Mouse (Mus musculus) bone marrow, adult 2 months (tissue): ENCODE data around the gene Stap1.

Experiments used
- CTCF ChIP-seq: fragments of 200-500 bp; IDR thresholded peaks from 2 replicates; pipeline ENCODE4 v1.5.1; 2011; ENCODE audit warnings: low read length, control low read depth; ENCODE audit not compliant: control insufficient read depth, insufficient read depth
- POLR2A ChIP-seq: fragments of 200-500 bp; IDR thresholded peaks from 2 replicates; pipeline ENCODE4 v1.6.1; 2011; ENCODE audit warnings: low read depth, mild to moderate bottlenecking, control low read depth, low read length, borderline replicate concordance; ENCODE audit not compliant: control insufficient read depth

DNA sequence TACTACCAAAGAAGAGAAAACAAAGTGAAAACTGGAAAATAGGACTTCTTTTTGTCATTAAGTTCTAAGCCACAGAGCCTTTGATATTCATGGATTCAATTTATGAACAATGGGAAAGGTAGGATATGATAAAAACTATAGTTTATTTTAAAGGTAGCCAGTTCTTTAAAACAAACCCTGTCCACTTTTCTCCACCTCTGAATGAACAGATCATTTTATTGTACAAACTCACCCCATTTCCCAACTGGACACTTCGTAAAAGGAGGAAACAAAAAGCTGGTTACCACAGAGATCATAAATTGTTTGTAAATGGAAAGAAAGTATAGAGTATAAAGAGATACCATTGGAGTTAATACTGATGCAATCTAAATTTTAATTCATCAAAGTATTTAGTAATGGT, 39.5 kb downstream of the Stap1 start:
- TF ChIP-seq POLR2A (no peak), CTCF (no peak)
